In genomic region chr9:102729876-102730413, GRCm38 (mm10) we compare ENCODE assay signal across 15 mouse cellular contexts. TPM values are rescaled to one million over a fixed set of nuclear protein-coding genes. Genes with fewer than 3 reads are reported as not detected.
DNase-seq lines count a peak whose midpoint lies in the region; ATAC-seq lines count a peak whose summit lies in the region.
"Had no signal": no experiment of that assay in that cellular context is flagged by ENCODE, and none has a peak within 500 bp of the region (broad histone marks: within the 10 kb centered on the region; RNA-seq: fewer than 3 reads in every experiment).

No protein-coding gene starts in this region.

- H3K9me3 ChIP-seq in heart, embryonic 13.5 days, result no peaks in the 10 kb centered on the region
- H3K9me3 ChIP-seq: hindbrain, embryonic 13.5 days; neural tube, embryonic 12.5 days; stomach, embryonic 15.5 days had no signal

- 77% methylated on average over 14 of the region's 14 CpGs for WGBS in heart, embryonic 13.5 days

- intact Hi-C loops in heart, postnatal 14 days (cut with DNase I), result no loop called here

- no peak for ATAC-seq in heart, embryonic 13.5 days (ENCODE audit: extremely low read depth, insufficient number of reproducible peaks, low FRiP score, low TSS enrichment)

- H3K4me3 ChIP-seq in heart, embryonic 13.5 days, result no peak overlapping the region
- H3K4me3 ChIP-seq: hindbrain, embryonic 13.5 days; neural tube, embryonic 12.5 days; stomach, embryonic 15.5 days had no signal

- peak; percentile 62 to 78 for DNase-seq in adrenal gland, adult (ENCODE audit: inconsistent age in 2 of 2, low spot score in 1 of 2)
- no peak for DNase-seq in adrenal gland, adult 8-10 months
- no peak for DNase-seq in heart, postnatal 14 days
- peak; percentile 8 for DNase-seq in lung, postnatal 36 days
- no peak for DNase-seq in lung, postnatal 25 days (ENCODE audit: low spot score)
- DNase-seq in kidney, postnatal 10 days, result peak; percentile 39
- DNase-seq in left cerebral cortex, adult 11 months (ENCODE audit: low spot score), result no peak
- DNase-seq: cerebellum, adult 11-12 months; right cerebral cortex, postnatal 14 days; thymus, adult 2 months had no signal

- H3K4me1 ChIP-seq in heart, embryonic 13.5 days, result peaks cover 63% of the 10 kb centered on the region

- peak overlapping the region; percentile 99 for H3K27ac ChIP-seq in heart, embryonic 13.5 days (replicated peaks)
- H3K27ac ChIP-seq: neural tube, embryonic 12.5 days had no signal

- peaks cover 88% of the 10 kb centered on the region for H3K36me3 ChIP-seq in heart, embryonic 13.5 days

- H3K9ac ChIP-seq in heart, embryonic 13.5 days, result no peak overlapping the region
- H3K9ac ChIP-seq: hindbrain, embryonic 13.5 days; neural tube, embryonic 12.5 days; stomach, embryonic 15.5 days had no signal

- H3K27me3 ChIP-seq in heart, embryonic 13.5 days (replicated peaks), result no peaks in the 10 kb centered on the region
- H3K27me3 ChIP-seq: hindbrain, embryonic 13.5 days; neural tube, embryonic 12.5 days; stomach, embryonic 15.5 days had no signal

- no peak overlapping the region for H3K4me2 ChIP-seq in heart, embryonic 13.5 days
- H3K4me2 ChIP-seq: hindbrain, embryonic 13.5 days; neural tube, embryonic 12.5 days; stomach, embryonic 15.5 days had no signal

RNA-seq across cellular contexts. Expression of gene Amotl2, which starts 13.5 kb away (rescaled TPM):
- total RNA-seq in adrenal gland, adult 8-10 months (2022), result 100 to 1,000 TPM in 2 of 4 experiments, 10 to 100 TPM in 2; 77.4 to 388 (median 110) TPM
- 35.9 and 36.6 TPM in 2 replicates for polyA plus RNA-seq in heart, embryonic 13.5 days (2015; fragmentation: Nextera tagmentation; extraction: Ambion mirVana)
- 10 to 100 TPM; 61.6 to 64.6 TPM for total RNA-seq in heart, postnatal 14 days (2021)
- total RNA-seq: megakaryocyte-erythroid progenitor cell, adult 5-6 weeks had no signal

Comparison
In these comparisons a context has a peak if more than half of its experiments do, and no peak if none do; other contexts are left out.
1. DNase-seq: peak in adrenal gland, adult (2 of 2), lung, postnatal 36 days (single experiment) and kidney, postnatal 10 days (single experiment); none in adrenal gland, adult 8-10 months (single experiment), heart, postnatal 14 days (0 of 2), lung, postnatal 25 days (single experiment) and left cerebral cortex, adult 11 months (single experiment).